In genomic region chr12:14151921-14152320, GRCm38 (mm10) we compare ENCODE assay signal across 8 mouse cellular contexts. TPM values are rescaled to one million over a fixed set of nuclear protein-coding genes. Genes with fewer than 3 reads are reported as not detected.
DNase-seq lines count a peak whose midpoint lies in the region; ATAC-seq lines count a peak whose summit lies in the region.

Gene Fam84a, minus strand, starts transcription at chr12:14152054.

- peak; percentile 96 for DNase-seq in R1 (ENCODE audit: low read depth, low spot score)
- DNase-seq in cerebellum, postnatal 10 days, result peak; percentile 99
- DNase-seq in frontal cortex, postnatal 14 days (ENCODE audit: low spot score in 2 of 2), result peak; percentile 92 to 96
- peak; percentile 95 to 96 for DNase-seq in layer of hippocampus, postnatal 10 days (ENCODE audit: low spot score in 2 of 2)
- DNase-seq in retina, embryonic 14.5 days (ENCODE audit: low spot score), result peak; percentile 93
- DNase-seq in adipocyte (ENCODE audit: low spot score), result no peak

- no peaks in the 10 kb centered on the region for H3K36me3 ChIP-seq in hindbrain, embryonic 12.5 days
- no peaks in the 10 kb centered on the region for H3K36me3 ChIP-seq in lung, embryonic 15.5 days

- peak within 1 kb of the TSS; percentile 71 for H3K9ac ChIP-seq in hindbrain, embryonic 12.5 days
- H3K9ac ChIP-seq in lung, embryonic 15.5 days, result peak within 1 kb of the TSS; percentile 43

- no peaks in the 10 kb centered on the region for H3K9me3 ChIP-seq in hindbrain, embryonic 12.5 days (replicated peaks)
- H3K9me3 ChIP-seq in lung, embryonic 15.5 days, result no peaks in the 10 kb centered on the region

- under 1% methylated on average over 31 of the region's 31 CpGs for WGBS in hindbrain, embryonic 12.5 days
- under 1% methylated on average over 31 of the region's 31 CpGs for WGBS in lung, embryonic 15.5 days

- peak within 1 kb of the TSS; percentile 60 for H3K27ac ChIP-seq in hindbrain, embryonic 12.5 days
- no peak within 1 kb of the TSS for H3K27ac ChIP-seq in lung, embryonic 15.5 days

- peak within 1 kb of the TSS; percentile 82 for H3K4me2 ChIP-seq in hindbrain, embryonic 12.5 days (replicated peaks)
- peak within 1 kb of the TSS; percentile 92 for H3K4me2 ChIP-seq in lung, embryonic 15.5 days

- H3K27me3 ChIP-seq in hindbrain, embryonic 12.5 days, result peaks cover 28% of the 10 kb centered on the region; the same call in 1 of the 2 replicates
- H3K27me3 ChIP-seq in lung, embryonic 15.5 days, result peaks cover 41% of the 10 kb centered on the region

- peak; percentile 98 for ATAC-seq in hindbrain, embryonic 12.5 days (ENCODE audit: low FRiP score)
- ATAC-seq in lung, embryonic 15.5 days (ENCODE audit: borderline replicate concordance, extremely low read depth, low FRiP score, low TSS enrichment), result peak; percentile 95

- peak within 1 kb of the TSS; percentile 56 for H3K4me3 ChIP-seq in hindbrain, embryonic 12.5 days
- peak within 1 kb of the TSS; percentile 54 for H3K4me3 ChIP-seq in lung, embryonic 15.5 days

- H3K4me1 ChIP-seq in hindbrain, embryonic 12.5 days, result peaks cover 28% of the 10 kb centered on the region
- H3K4me1 ChIP-seq in lung, embryonic 15.5 days, result peaks cover 30% of the 10 kb centered on the region

RNA-seq across cellular contexts. Expression of gene Fam84a, which starts in this region (rescaled TPM):
- polyA plus RNA-seq in hindbrain, embryonic 12.5 days (2016; fragmentation: Nextera tagmentation; extraction: Ambion mirVana), result 43.1 and 45.9 TPM in 2 replicates
- total RNA-seq in layer of hippocampus, postnatal 10 days (2021), result 10 to 100 TPM; 63.5 to 64.9 TPM
- 4.2 TPM in 2 replicates for polyA plus RNA-seq in lung, embryonic 15.5 days (2015; fragmentation: Nextera tagmentation; extraction: Ambion mirVana)
